Mouse (Mus musculus) spleen, postnatal 14 days (tissue): ENCODE results near the gene Srrd.

Experiments used
- DNase-seq, 2 experiments: peaks; one replicate each; pipeline ENCODE4 v3.0.0; 2021 to 2022; ENCODE audit warnings: low spot score in 2 of 2

Gene Srrd

DNA sequence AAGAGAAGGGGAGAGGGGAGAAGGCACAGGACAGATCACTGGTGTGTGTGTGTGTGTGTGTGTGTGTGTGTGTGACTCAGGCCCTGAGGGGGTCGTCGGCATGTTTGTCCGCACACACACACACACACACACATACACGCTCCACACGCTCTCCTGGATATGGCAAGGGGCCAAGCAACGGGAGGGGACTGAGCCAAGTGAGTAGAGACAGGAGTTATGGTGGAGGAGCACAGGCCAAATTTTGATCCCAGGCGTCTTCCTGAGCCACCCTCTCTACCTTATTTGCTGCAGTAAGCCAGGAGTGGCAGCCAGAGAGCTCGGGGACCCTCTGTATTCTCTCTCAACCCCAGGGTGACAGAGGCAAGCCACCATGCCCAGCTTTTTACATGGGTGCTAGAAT is 53.6 kb downstream of the Srrd start:
- DNase-seq: no peak

DNA sequence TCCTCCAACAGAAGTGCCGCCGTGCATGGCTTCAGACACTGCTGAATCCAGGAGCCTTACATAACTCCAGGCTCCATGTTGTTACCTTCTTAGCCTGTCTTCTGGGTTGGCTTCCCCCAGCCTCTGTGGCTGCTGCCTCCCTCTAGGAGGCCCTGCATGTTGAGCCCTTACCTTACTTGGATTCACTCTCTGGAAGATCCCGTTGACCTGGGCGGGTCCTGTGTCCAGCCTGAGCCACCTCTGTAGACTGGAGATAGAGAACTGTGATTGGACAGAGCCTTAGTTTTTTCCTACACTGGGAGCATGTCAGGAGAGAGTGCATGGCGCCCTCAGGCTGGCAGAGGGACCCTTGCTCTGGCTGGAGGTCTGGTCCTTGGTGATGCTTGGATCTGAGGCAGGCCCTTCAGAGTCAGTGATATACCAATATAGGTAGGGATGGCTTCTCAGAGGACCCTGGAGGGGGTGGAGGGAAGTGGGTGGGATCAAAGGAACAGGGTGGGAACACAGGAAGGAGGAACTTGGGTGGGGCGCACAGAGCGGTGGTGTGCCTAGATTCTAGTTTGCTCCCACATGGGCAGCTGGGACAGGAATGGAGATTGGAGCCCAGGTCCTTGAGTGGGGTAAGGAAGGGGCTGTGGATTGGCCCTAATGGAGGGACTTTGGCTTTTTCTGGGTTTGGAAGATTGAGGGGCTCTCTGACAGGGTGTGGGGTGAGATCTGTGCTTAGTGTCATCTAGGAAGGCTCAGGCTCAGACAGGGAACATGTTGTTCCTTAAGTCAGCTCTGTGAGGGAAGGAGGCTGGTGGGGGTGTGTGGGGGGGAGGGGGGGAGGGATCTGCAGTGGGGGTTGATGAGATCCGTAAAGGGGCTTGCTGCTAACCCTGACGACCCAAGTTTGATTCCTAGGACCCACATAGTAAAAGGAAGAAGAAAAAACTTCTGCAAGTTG is 54.4 kb downstream of the Srrd start:
- no peak for DNase-seq

DNA sequence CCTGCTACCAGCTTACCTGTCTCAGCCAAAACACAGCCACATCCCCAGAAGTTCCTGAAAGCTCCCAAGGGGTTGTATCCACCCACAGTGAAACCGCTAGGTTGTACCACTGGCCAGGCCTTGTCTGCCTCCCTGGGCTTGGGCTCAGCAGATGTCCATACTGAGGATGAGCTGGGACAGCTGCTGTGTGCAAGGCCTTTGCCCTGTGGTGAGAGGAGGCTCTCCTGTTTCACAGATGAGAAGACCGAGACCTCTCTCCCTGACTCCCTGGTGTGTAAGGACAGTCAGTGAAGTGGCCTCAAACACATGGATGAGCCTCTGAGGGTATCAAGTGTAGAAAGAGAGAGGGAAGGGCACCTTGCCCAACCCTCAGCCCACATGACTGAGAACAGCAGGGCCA is 55.2 kb downstream of the Srrd start:
- no peak for DNase-seq
